Mouse (Mus musculus) cerebellum, adult 8-10 months (tissue): ENCODE data around the gene Gabrb1.
A peak's percentile ranks its signal among the peaks of the same experiment; 100 is the strongest.

Experiments
- DNase-seq: peaks from one replicate; pipeline ENCODE4 v3.0.0; 2022

The Gabrb1 gene

GRCm38 (mm10) chr5:71657482-71658114 lies at the start of gene Gabrb1:
Gene Gabrb1, plus strand, starts transcription at chr5:71658113.
- DNase-seq: peak; percentile 33

GRCm38 (mm10) chr5:71608735-71609134 lies 49.2 kb upstream of the Gabrb1 start:
- DNase-seq: no peak

- no peak for DNase-seq
These were observed 43.6 kb upstream of the Gabrb1 start for GRCm38 (mm10) chr5:71614311-71614710.

- DNase-seq: no peak
These were observed 41.2 kb upstream of the Gabrb1 start for GRCm38 (mm10) chr5:71616734-71617133.

- DNase-seq: no peak
These were observed 30.1 kb upstream of the Gabrb1 start for GRCm38 (mm10) chr5:71627820-71628219.

- no peak for DNase-seq
These were observed 18.1 kb upstream of the Gabrb1 start for GRCm38 (mm10) chr5:71639804-71640203.

GRCm38 (mm10) chr5:71648108-71648507 lies 9.8 kb upstream of the Gabrb1 start:
- DNase-seq: no peak

- no peak for DNase-seq
These were observed 3.9 kb upstream of the Gabrb1 start for GRCm38 (mm10) chr5:71654056-71654455.

- peak; percentile 20 for DNase-seq
These were observed 1.1 kb upstream of the Gabrb1 start for GRCm38 (mm10) chr5:71656771-71657170.

GRCm38 (mm10) chr5:71658115-71658497 lies 193 bp downstream of the Gabrb1 start, which contains the start of gene Gabra4:
Gene Gabra4, minus strand, starts transcription at chr5:71658308.
- DNase-seq: no peak

- no peak for DNase-seq
These were observed 7.7 kb downstream of the Gabrb1 start for GRCm38 (mm10) chr5:71665593-71665992.

GRCm38 (mm10) chr5:71699696-71700467 lies 42.0 kb downstream of the Gabrb1 start:
- DNase-seq: peak; percentile 65

- DNase-seq: peak; percentile 47
These were observed 42.8 kb downstream of the Gabrb1 start for GRCm38 (mm10) chr5:71700468-71701272.

- no peak for DNase-seq
These were observed 43.3 kb downstream of the Gabrb1 start for GRCm38 (mm10) chr5:71701273-71701614.

- DNase-seq: no peak
These were observed 75.2 kb downstream of the Gabrb1 start for GRCm38 (mm10) chr5:71732931-71733792.

- DNase-seq: no peak
These were observed 89.5 kb downstream of the Gabrb1 start for GRCm38 (mm10) chr5:71747411-71747810.

- peak; percentile 82 for DNase-seq
These were observed 96.1 kb downstream of the Gabrb1 start for GRCm38 (mm10) chr5:71753966-71754365.

GRCm38 (mm10) chr5:71761105-71761504 lies 103.2 kb downstream of the Gabrb1 start:
- no peak for DNase-seq

GRCm38 (mm10) chr5:71781514-71782179 lies 123.7 kb downstream of the Gabrb1 start:
- no peak for DNase-seq

- DNase-seq: no peak
These were observed 164.9 kb downstream of the Gabrb1 start for GRCm38 (mm10) chr5:71822862-71823261.

- no peak for DNase-seq
These were observed 170.4 kb downstream of the Gabrb1 start for GRCm38 (mm10) chr5:71828342-71828741.

GRCm38 (mm10) chr5:71828996-71829395 lies 171.1 kb downstream of the Gabrb1 start:
- no peak for DNase-seq
